Mouse (Mus musculus) kidney, embryonic 14.5 days (tissue): Measurements from ENCODE around the gene Nos1ap. TPM values are rescaled to one million over a fixed set of nuclear protein-coding genes. Genes with fewer than 3 reads are reported as not detected.

Experiments used
- ATAC-seq: fragments of 200-750 bp; cut with Nextera tagmentation; 2 replicates; pipeline ENCODE4 v1.8.0; 2017; ENCODE audit warnings: moderate number of reproducible peaks, mild to moderate bottlenecking, moderate TSS enrichment, moderate library complexity; ENCODE audit not compliant: low FRiP score, low TSS enrichment
- H3K27ac ChIP-seq: fragments of 300-500 bp; sonication (generic); 2 replicates; pipeline ENCODE4 v1.5.1; 2014; ENCODE audit warnings: low read depth, mild to moderate bottlenecking, low read length, moderate library complexity, mixed read lengths
- H3K27me3 ChIP-seq: fragments of 300-500 bp; sonication (generic); 2 replicates; pipeline ENCODE4 v1.6.1; 2014; ENCODE audit warnings: mild to moderate bottlenecking, low read length; ENCODE audit not compliant: control insufficient read depth, insufficient read depth
- H3K36me3 ChIP-seq: fragments of 300-500 bp; sonication (generic); 2 replicates; pipeline ENCODE4 v1.6.1; 2014; ENCODE audit warnings: low read length, mixed read lengths; ENCODE audit not compliant: control insufficient read depth, insufficient read depth
- H3K4me1 ChIP-seq: fragments of 300-500 bp; sonication (generic); 2 replicates; pipeline ENCODE4 v1.6.1; 2014; ENCODE audit warnings: low read length, mixed read lengths; ENCODE audit not compliant: control insufficient read depth, insufficient read depth
- H3K4me2 ChIP-seq: fragments of 300-500 bp; sonication (generic); replicated peaks from 2 replicates; pipeline ENCODE4 v1.6.1; 2014; ENCODE audit warnings: low read depth, mild to moderate bottlenecking, low read length
- H3K4me3 ChIP-seq: fragments of 300-500 bp; sonication (generic); 2 replicates; pipeline ENCODE4 v1.5.1; 2014; ENCODE audit warnings: mild to moderate bottlenecking, low read length
- H3K9ac ChIP-seq: fragments of 300-500 bp; sonication (generic); 2 replicates; pipeline ENCODE4 v1.6.1; 2014; ENCODE audit warnings: low read depth, mild to moderate bottlenecking, low read length, moderate library complexity
- H3K9me3 ChIP-seq: fragments of 300-500 bp; sonication (generic); 2 replicates; pipeline ENCODE4 v1.6.1; 2016; ENCODE audit warnings: low read length; ENCODE audit not compliant: control insufficient read depth
- WGBS: fragments of 180-500 bp; shearing (Covaris S2); extraction: QIAGEN DNeasy Blood & Tissue Kit; methylation state at CpG from one replicate; pipeline ENCODE4 v1.1.7; 2014; 5-methylcytosine and 5-hydroxymethylcytosine counted together
- polyA plus RNA-seq: library from polyadenylated mRNA; unstranded; fragments of >200 nt; fragmentation: Nextera tagmentation; extraction: Ambion mirVana; gene quantifications from 2 replicates; pipeline ENCODE4 v1.2.1, GENCODE M21; 2014

Gene Nos1ap
- polyA plus RNA-seq, 1 experiment from 2014 or later: 16.6 TPM

- no peaks in the 10 kb centered on the region for H3K36me3 ChIP-seq
- peak overlapping the region; percentile 69 for H3K4me3 ChIP-seq
- no peak overlapping the region for H3K27ac ChIP-seq
- peak; percentile 98 for ATAC-seq
- no peaks in the 10 kb centered on the region; the same call in 1 of the 2 replicates for H3K4me1 ChIP-seq
- peak overlapping the region; percentile 68 for H3K9ac ChIP-seq
- peak overlapping the region; percentile 59 for H3K4me2 ChIP-seq
- no peaks in the 10 kb centered on the region; the same call in 1 of the 2 replicates for H3K9me3 ChIP-seq
- no peaks in the 10 kb centered on the region for H3K27me3 ChIP-seq
- WGBS: 16% methylated on average over 29 of the region's 32 CpGs
Observed at GRCm38 (mm10) chr1:170255560-170255910, 334.1 kb downstream of the Nos1ap start.

DNA sequence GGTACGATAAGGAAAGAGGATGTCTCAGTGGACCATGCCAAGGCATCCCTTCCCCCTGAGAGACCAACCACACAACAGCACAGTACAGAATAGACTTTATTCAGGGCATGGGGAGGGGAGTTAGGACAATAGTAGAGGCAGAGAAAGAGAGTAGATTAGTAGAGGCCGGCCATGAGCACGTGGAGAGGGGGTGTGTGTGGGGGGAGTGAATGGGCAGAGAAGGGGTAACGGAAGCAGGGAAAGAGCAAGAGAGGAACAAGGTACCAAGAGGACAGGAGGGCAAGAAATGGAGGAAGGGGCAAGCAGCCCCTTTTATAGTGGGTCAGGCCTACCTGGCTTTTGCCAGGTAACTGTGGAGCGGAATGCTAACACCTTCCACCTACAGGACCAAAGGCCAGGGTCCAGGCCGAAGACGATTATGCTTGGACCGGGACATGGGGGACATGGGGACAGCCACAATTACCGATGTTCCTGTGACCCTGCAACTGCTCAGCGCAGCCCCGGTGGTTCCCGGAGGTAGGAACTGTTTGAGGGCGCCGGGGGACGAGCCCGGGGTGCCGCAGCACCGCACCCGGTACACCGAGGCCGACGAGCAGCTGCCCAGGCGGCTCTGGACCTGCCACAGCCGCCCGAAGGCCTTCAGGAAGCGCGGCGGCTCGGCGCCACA is 334.6 kb downstream of the Nos1ap start:
- Histone ChIP-seq H3K9ac (peak overlapping the region; percentile 68), H3K4me3 (peak overlapping the region; percentile 69), H3K4me2 (peak overlapping the region; percentile 59), H3K27ac (no peak overlapping the region), H3K36me3 (no peaks in the 10 kb centered on the region), H3K4me1 (no peaks in the 10 kb centered on the region; the same call in 1 of the 2 replicates), H3K27me3 (no peaks in the 10 kb centered on the region), H3K9me3 (no peaks in the 10 kb centered on the region; the same call in 1 of the 2 replicates)
- 35% methylated on average over 28 of the region's 30 CpGs for WGBS
- peak; percentile 75 for ATAC-seq

Other genes starting within 250 kb of the Nos1ap start
- 4.2 and 6.0 TPM in 2 replicates for gene Olfml2b, start 54.7 kb upstream of the Nos1ap start, polyA plus RNA-seq